Mouse (Mus musculus) yolk sac, embryonic 10.5 days (tissue): ENCODE measurements around the gene Krt78.

Experiments used
- DNase-seq: peaks from one replicate; pipeline ENCODE4 v3.0.0-alpha.2; 2017; ENCODE audit warnings: low spot score

The Krt78 gene

DNA sequence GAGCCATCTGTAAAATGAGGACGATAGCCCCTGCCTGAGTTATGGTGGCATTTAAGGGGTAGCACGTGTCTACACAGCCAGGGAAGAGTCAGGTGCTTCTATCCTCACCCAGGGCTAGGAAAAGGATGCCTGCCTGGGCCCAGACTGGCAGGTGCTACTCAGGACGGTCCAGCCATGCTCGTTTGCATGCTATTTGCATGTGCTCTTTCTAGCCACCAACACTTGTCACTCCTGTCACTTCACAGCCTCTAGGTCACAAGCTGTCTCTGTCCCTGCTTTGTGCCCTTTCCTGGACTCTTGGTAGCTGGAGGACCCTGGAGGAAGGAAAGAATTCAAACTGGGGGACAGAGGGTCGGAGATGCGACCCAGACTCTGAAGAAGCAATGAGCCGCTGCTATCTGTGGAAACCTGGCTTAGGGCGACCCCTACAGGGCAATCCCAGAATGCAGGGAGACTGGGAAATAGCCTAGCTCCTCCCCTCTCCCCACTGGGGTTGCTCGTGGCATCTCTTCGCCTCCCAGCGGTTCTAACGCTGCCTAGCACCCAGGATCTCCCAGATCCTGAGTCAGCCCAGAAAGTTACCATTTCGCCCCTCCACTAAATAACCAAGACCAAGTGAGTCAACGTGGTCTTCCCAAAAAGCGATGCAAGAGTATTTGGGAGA, 19.5 kb upstream of the Krt78 start:
- peak; percentile 83 for DNase-seq

DNA sequence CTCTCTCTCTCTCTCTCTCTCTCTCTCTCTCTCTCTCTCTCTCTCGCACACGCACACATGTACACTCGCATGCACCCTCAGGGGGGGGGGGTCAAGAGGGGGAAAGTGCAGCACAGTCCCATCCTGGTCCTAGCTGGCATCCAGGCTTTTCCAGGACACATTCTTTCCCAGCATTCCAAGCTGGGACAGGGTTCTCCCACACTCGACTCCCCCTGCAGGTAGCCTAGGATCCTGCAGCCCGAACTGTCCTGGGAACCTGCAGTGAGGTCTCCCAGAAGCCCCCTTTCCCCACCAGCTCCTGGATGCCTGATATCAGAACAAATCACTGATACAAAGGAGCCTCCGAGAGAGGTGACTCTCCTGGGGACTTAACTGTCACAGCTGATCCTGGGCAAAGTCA, 16.4 kb upstream of the Krt78 start:
- peak; percentile 38 for DNase-seq

DNA sequence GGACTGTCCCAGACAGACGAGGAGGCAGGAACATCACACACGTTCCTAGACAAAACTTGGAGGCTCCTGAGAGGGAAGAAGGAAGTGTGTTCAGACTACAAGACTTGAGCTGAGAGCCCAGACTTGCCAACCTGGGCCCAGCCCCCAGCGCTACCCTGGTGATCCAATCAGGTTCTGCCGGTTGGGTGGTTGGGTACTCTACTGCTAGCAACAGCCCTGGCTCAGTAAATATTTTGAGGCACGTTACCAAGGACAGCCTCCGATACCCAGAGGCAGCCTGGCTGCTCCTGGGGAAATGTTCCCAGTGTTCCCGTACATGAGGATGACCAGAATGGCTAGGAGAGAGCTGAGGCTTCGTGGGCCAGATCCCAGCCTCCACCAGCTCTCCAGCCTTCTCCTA, 12.7 kb upstream of the Krt78 start:
- no peak for DNase-seq

DNA sequence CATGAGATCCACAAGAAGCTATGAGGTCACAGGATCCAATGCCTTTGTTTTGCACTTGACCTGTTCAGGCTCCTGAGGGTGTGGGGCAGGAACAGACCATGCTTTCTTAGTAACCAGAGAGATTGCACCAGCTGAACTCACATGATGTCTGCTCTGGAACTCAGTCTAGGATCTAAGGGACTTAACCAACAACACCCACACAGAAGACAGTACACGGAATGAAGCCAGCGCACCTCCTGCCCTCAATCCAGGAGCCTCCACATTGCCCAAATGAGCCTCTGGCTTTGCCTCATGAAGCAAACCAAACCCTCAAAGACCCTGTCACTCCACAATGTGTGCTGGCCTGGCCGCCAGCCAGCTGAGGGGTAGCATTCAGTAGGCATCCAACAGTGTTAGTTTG, 4.8 kb upstream of the Krt78 start:
- DNase-seq = no peak

DNA sequence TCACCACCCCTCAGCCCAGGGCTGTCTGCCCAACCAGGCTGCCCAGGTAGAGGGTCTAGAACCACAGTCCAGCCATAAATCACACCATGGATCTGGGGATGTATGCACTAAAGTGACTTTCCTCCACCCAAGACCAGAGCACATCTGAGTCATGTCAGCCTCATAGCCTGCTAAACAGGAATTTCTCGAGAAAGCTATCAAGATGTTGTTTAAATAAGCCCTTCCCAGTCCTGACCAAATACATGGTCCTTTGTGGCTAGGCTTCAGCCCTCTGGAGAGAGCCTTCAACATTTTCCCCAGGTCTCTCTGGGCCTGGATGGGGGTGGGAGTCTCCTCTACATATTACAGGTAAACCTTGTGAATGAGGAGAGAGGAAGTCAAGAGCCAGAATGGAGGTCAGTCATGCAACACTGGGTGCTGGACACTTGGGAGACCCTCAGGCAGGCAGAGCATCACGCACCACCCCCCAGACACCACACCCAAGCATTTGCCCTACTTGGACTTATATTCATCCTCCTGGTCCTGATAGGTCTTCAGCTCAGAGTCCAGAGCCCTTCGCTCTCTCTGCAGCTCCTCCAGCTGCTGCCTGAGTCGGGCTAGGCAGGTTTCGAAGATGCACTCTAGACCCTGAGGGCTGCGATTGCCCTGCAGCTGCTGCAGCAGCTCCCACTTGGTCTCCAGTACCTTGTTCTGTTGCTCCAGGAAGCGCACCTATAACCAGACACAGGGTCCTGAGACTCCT, 1.2 kb downstream of the Krt78 start:
- DNase-seq = no peak

DNA sequence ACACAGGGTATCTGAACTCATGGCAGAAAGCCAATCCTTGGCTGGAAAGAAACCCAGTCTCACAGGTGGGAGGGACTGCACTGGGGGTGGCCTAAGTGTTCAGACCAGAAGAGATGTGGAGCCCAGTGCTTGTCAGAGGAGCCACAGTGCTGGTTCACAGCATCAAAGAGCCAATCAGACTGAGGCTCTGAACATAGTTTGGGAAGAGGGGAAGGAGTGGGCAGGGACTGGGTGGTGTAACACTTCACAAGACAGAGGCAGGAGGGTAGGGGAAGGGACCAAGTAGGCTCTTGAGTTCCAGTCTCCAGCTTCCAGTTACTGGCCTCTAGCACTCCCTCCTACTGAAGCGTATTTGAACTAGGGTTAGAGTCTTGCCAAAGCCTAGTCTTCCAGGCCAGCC, 8.7 kb downstream of the Krt78 start:
- no peak for DNase-seq

DNA sequence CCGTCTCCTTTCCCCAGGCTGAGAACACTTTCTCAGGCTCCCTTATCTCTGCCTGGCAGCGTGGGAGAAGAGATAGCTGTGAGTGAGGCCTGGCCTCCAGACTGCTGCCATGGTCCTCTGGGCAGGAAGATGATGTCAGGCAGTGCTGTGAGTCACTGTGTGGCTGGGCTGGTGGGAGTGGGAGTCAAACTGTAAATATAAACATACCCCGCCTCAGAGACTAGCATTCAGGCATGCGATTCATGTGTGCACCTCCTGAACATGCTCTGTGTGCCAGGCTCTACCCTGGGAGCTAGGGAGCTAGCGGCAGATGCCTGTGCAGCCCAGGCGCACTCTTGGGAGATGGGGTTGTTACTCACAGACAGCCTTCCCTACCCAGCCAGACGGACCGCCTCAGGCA, 12.1 kb downstream of the Krt78 start:
- peak; percentile 11 for DNase-seq

DNA sequence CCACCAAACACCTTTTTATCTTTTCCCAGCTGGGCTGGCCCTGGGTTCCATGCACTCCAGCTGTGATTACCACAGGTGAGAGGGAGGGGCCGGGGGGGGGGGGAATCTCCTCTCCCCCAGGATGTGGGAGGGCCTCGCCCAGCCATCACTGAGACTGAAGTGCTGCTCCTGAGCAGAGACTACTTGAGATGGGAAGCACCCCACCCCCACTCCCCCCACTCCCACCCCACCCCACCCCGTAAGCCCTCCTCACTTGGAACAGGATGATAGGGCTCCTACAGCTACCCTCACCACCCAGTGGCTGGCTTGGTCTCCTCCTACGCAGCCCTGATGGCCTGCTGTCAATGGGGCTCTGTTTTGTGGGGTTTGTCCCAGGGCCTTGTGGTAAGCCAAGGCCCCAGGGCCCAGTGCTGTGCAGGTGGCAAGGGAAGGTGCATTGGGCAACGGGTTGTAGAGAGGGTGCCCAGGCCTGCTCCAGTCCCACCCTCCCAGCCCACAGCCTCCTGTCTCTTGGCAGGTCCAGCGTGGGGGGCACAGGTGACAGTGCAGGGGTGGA, 13.7 kb downstream of the Krt78 start, which contains the start of gene Krt79:
Gene Krt79, minus strand, starts transcription at position 51 of the 556 bp plus-strand sequence.
- DNase-seq = no peak

DNA sequence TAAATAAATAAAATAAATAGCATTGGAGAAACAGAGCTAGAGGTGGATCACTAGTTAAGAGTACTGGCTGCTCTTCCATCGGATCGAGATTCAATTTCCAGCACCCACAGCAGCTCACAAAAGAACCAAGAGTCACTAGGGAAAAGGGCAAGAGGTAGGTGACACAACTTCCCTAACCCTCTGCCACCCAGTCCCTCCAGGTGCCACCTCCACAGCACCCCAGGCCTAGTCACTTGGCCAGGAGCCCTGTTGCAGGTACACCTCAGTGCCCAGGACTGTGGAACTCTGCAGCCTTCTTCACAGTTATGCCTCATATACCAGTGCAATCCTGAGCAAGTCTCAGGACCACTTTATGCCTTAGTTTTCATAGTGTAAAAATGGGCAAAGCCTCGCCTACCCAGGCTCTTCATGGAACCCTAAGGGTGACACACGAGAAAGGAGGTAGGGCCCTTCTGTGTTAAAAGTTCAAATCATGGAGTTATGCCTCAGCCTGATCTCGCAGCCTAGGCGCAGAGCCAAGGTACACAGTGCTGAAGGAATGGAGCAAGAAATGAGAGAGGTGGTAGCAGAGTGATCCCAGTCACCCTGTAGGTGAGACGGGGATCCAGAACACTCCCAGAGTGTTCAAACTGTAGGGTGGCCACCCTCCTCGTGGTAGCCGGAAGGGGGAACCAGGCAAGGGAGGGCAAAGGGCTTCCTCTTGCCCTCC, 15.3 kb downstream of the Krt78 start:
- DNase-seq = no peak

DNA sequence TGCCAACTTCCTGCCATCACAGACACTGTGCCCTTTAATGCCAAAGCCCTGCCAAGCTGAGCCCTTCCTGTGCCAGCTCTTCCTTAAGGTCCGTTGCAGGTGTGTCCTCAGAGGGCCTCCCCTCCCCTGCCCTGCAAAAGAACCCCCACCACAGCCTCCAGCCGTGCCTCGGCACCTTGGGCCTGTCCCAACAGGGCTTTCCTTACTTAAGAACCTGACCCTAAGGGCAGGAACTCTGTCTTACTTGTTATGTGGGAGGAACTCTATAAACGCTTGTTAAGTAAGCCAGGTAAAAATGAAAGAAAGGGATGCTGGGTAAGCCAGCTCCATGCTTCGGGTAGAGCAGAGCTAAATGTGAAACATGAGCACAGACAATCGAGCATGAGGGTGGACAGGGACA, 21.1 kb downstream of the Krt78 start:
- no peak for DNase-seq

DNA sequence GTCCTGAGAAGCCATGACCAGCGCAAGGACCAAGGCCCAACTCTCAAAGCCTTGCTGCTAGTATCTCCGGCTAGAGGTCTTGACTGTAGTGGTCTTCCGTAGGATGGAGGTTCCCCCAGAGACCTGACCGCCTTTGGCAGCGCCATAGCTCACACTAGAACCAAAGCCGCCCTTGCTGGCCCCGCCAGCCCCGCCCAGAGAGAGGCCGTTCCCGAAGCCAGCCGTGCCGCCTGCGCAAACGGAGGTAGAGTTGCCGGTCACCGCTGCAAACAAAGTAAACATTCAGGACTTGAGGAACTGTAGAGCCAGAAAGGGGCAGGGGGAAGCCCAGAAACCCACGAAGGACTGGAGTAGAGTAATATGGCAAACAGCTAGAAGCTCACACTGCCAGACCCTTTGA, 24.4 kb downstream of the Krt78 start:
- peak; percentile 24 for DNase-seq

DNA sequence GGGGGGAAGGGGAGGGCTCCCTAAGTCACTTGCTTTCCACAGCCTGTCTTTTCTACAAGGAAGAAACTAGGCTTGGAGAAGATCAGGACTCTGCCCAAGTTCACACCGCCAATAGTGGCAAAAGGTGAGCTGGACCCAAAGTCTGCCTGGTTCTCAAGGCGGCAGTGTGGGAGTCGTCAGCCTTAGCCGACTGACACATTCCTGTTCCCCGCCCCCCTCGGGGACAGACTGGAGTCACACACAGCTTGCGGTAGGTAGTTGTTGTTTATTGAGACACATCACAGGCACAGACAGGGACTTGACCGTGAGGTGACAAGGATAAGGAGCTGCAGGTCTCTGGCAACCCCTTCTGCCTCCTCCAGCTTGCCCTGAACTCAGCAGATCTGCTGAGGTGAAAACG, 25.0 kb downstream of the Krt78 start:
- no peak for DNase-seq

DNA sequence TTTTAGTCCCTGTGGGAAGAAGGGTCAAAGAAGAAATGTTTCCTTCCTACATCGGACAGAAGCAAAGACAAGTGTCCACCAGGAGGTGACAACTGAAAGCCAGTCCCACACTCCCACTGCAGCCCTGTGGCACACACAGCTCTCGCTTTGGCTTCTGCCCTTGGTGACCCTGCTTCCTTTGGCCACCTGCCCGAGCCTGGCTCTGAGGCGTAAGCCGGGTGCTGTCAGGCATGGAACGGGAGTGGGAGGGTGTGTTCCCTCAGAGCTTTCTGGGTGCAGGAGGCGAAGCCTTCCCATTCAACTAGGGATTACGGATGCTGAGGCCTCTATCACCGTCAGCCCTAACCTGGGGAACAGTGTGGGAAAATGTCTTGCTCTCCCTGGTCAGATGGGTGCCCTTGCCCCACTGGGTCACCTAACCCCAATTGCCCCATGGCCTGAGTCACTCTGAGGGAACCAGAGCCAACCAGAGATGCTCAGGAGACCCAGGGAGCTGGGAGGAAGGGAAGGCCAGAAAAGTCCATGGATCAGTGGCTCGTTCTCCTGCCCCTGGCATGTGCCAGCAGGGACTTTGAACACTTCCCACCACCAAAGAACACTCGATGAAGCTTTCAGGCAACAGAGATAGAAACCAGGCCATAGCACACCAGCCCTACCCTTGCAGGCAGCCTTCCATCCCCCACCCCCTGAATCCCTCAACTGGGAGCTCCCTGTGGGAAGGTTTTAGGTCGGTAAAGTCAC, 26.6 kb downstream of the Krt78 start:
- DNase-seq = no peak

DNA sequence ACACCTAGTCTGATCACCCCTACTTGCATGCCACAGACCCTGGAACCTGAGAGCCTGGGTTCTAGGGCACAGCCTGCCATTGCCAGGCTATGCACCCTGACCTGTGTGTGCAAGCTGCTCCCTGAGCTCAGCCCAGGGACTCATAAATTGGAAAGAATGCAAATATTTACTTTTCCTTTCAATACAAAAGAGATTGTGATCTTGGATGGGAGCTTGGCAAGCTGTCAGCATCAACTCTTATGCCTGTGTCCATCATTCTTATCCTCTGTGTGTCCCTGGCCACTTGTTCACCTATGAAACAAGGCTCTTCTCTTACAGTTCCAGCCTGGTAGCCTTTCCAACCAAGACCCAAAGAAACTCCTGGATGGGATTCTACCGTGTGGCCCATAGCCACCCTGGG, 29.0 kb downstream of the Krt78 start:
- DNase-seq = no peak

DNA sequence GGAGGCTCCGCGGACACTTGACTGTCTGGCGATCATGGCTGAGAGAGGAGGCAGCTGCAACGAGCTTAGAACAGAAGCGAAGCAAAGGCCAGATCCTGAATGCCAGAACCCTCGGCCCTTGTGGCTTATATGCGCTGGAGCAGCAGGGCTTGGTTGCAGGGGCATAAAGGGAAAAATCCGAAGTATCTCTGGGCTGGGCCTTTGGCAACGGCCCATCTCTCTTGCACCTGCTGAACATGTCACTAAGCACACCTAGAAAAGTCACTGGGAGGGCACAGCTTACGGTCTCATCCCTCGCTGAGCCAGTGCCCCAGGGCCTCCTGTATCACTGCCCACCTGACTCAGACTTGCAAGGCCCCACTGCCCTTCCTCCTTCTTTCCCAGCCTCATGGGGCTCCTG, 29.5 kb downstream of the Krt78 start, which contains the start of gene Krt4:
Gene Krt4, minus strand, starts transcription at position 101 of the 400 bp plus-strand sequence.
- no peak for DNase-seq

DNA sequence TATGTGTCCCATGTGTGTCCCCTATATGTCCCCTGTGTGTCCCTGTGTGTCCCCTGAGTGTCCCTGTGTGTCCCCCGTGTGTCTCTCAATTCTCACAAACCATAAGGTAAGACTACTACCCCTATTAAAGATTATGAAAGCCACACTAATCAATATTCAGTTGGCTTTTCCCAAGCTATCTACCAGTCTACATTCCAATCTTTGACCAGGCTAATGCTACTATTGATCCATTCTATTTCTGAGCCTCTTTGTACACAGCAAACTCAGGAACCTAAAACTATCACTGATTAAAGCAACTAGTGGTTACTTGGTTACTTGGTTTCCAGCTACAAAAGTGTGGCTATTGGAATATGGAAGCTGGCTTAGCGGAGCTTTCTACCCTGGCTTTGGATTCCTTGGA, 31.8 kb downstream of the Krt78 start:
- DNase-seq = no peak

DNA sequence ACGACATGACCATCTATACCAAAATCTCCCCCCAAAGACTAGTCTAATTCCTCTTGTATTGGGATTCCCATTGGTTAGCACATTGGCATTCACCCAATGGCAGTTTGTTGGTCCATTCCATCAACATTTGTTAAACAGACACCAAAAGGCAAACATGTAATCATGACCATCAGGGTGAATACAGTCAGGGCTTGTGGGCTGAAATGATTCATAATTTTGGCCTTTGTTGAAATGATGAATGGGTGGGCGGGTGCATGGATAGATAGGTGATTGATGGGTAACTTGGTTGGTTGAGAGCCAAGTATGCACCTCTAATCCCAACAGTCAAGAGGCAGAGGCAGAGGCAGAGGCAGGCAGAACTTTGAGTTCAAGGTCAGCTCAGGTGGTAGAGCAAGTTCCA, 38.0 kb downstream of the Krt78 start:
- no peak for DNase-seq

DNA sequence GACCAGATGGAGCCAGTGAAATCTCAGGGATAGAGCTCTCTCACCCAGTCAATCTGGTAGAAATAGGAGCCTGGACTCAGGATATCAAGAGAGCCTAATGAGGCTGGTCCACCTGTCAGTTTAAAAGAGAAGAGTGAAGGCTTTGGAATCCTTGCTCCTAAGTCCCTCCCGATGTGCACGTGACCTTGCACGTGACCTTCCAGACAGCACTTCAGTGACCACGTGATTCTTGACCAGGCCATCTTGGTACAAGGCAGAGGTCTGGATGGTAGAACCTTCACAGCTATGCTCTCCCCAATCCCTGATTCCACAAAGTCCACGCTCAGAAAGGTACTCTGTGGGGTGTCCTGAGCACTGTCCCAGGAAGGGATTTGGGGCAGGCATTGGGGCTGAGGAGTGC, 49.2 kb downstream of the Krt78 start:
- no peak for DNase-seq

DNA sequence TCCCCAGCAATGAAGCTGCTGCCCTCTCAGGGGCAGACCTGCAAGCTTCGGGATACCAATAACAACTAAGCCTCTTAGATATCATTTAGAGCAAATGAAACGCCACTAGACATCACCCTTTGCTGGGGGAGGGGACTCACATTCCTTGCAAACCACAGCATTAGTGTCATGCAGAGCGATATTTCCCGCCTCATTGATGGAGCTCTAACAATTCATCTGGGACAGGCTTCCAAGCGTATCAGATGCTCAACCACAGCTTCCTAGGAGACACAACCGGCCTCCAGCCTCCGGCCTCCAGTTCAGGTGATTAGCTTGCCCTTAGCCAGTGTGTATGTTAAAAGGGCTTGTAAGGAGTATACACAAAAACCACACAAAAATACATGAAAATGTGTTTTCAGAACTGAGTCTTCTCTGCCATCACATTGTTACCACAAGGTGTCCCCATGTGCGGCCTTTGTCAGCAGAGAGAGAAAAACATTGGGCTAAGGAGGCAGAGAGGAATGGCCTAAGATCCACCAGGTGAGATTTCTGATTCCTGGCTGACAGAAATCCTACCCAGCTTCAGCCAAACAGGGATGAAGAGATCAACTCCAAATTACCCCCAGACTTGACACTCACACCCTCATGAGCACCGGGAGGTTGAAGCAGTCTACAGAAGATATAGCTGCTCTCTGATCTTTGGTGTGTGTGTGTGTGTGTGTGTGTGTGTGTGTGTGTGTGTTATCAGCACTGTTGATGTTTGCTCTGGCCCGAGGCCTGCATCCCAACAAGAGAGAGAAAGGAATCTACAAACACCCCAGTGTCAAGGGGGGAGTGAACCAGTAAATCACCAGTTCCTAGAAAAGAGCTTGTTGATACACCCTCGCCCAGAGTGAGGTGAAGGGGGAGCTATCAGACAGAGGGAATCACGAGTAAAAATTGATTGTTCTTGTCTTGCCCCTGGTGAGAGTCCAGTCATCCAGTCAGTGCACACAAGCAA, 51.6 kb downstream of the Krt78 start:
- DNase-seq = no peak
